Mouse (Mus musculus) bone marrow macrophage, adult 2 months (primary cell): ENCODE data around the gene Ppp2r5b.

Experiments used
- CTCF ChIP-seq: IDR thresholded peaks from 2 replicates; pipeline ENCODE4 v1.5.1; 2012; ENCODE audit warnings: low read depth, mild to moderate bottlenecking, low read length, moderate library complexity
- POLR2A ChIP-seq: IDR thresholded peaks from 2 replicates; pipeline ENCODE4 v1.6.1; 2012; ENCODE audit warnings: mild to moderate bottlenecking, low read depth, low read length, borderline replicate concordance

DNA sequence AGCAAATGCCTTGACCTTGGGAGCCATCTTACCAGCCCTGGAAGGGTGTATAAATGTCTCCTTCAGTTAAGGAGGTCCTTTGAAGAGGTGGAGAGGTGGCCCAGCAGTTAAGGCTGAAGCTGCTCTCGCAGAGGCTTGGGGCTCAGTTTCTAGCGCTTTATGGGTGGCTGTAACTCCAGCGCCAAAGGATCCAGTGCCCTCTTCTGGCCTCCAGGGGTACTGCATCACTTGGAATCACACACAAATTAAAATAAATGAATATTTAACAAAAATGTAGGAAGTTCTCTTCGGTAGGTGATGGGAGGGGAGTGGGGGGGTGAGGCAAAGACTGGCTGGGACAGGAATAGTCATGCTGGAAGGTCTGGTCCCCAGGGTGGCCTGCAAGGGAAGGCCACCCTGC is 25.3 kb upstream of the Ppp2r5b start:
- TF ChIP-seq CTCF, result peak; percentile 21; the same call in 1 of the 2 replicates
- no peak for TF ChIP-seq POLR2A
